Mouse (Mus musculus) adrenal gland, postnatal 25 days (tissue): ENCODE data around the gene Sel1l2. TPM values are rescaled to one million over a fixed set of nuclear protein-coding genes. Genes with fewer than 3 reads are reported as not detected.

Experiments used
- DNase-seq: peaks from one replicate; pipeline ENCODE4 v3.0.0; 2021; ENCODE audit warnings: mixed read lengths
- long read RNA-seq: library from polyadenylated mRNA; stranded (forward); transcript quantifications from one replicate; pipeline ENCODE4 v2.0.0, GENCODE M21; 2021
- total RNA-seq: library from RNA; stranded (reverse); gene quantifications from 2 replicates; pipeline ENCODE4 v1.2.3, GENCODE M21; 2021

Gene Sel1l2
- not detected in 2 replicates for total RNA-seq
- long read RNA-seq, partial matches to known transcripts: 0 of 2 reads
- long read RNA-seq, other reads (novel, unspliced or antisense): 2 of 2 reads

DNA sequence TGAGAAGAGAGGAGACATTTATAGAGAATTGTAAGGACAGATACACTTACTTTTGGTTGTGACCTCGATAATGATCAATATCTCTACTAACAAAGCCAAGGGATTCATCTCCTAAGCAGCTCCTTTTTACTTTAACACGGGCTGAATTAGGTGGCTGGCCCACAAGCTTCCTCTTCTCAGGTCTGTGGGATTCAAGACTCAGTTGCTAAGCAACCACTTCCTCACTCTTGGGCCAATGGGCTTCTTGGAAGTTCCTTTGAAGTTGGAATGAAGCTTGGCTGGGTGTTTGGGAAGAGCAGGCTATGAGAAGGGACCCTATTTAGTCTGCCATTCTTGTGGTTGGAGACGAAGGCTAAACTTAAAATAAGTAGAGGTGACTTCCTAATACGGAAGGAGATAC lies at the start of gene Sel1l2:
TSS of gene Sel1l2 (minus strand) at position 182 of the 400 bp plus-strand sequence.
- DNase-seq: no peak

DNA sequence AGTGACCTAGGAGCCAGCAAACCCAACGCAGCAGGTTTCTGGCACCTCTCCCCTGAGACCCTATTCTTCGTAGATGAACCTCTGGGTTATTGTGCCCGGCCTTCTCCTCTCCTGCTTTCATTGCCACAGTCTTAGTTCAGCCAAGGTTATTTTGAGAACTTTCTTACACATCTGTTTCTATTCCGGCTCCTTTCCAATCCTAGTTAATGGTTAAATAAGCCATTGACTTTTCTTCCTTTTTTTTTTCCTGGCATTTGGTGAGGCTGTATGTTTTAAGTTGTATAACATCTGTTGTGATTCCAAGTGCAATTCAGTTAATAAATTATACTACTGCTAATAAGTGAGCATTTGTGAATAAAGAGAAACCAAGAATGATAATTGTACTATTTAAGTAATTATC lies 49.6 kb upstream of the Sel1l2 start:
- no peak for DNase-seq

DNA sequence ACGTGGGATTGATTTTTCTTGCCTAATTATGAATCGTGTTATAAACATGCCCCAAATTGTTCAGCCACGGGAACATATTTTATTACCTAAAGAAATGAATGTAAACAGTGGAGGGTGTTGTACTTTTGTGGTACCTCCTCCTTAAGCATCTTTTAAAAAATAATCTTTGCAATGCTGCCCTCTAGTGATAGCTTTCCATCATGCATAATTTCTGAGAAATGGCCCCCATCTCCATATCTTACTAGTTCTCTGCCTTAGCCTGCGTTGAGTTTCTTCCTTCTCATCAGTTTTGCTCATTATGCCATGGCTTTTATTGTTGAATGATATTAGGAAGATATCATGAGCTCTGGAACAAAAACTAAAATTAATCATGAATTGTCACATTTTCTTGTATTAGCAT lies 37.8 kb upstream of the Sel1l2 start:
- no peak for DNase-seq

DNA sequence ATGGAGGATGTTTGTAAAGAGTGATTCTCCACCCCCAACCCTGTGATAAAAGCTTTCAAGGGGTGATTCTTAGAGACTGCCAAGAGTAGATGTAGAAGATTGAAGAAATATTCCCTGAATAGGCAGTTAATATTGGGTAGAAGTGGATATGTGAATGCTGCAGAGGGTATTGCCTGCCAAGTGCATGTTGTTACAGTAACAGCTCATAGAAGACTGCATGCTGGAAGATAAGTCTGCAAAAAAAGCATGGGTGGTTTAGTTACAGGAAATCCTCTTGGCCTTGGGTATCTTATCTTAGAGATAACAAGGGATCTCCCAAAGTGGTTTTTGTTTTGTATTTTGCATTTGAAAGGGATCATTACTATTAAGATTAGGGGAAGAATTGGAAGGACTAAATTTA lies 36.3 kb upstream of the Sel1l2 start:
- DNase-seq: no peak

DNA sequence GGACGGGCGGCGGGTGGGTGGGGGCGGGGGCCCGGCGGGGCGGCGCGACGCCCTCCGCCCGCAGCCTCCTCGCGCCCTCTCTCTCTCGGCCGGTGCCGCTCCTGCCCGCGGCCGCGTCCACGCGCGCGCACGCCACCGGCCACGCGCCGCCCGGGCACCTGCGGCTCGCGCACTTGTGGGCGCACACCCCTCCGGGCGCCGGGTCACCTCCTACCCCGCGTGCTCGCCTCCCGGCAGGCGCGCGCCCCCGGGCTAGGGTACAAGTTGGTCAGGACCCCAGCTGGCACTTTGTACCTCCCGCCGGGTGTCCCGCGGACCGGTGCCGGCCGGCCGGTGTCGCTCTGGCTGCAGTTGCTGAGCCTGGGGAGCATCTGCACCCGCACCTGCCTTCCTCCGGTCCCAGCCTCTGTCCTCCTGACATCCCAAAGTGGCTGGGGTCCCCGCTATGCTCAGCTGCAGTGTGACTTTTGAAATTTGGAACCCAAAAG lies 6.3 kb upstream of the Sel1l2 start:
- peak; percentile 38 for DNase-seq

DNA sequence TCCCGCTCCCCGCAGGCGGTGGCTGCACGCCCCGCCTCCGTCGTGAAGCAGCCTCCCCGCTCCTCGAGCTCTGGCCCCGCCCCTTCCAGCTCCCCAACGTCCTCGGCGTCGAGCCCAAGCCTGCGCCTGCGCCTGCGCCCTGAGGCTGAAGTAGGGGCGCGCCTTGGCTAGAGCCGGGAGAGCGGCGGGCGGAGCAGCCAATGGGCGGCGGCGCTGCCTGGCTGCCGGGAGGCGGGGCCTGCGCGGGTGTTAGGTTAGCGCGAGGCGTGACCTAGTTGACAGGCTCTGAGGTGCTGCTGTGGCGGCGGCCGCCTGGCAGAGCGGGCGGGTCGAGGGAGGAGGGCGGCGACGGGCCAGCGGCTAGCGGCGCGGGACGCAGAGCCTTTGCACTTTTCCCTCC lies 5.7 kb upstream of the Sel1l2 start, which contains the start of gene Macrod2:
TSS of gene Macrod2 (plus strand) at position 131 of the 400 bp plus-strand sequence.
- peak; percentile 99 for DNase-seq

DNA sequence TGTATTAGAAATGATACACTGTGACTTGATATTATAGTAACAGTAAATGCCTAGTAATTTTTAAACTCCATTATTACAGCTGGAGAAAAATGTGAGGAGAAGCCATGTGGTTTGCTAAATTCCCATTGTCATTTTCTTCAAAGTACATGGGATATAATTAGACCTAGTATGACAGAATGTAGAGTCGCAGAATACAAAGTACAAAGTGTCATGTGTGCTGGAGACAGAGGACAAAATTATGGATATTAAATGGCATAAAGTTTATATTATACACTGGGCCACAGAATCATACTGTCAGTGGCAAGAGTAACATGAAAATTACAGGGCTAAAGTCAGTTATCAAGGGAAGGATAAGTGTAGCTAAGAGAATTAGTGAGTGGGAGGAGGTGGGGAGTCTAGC lies 24.7 kb downstream of the Sel1l2 start:
- no peak for DNase-seq

DNA sequence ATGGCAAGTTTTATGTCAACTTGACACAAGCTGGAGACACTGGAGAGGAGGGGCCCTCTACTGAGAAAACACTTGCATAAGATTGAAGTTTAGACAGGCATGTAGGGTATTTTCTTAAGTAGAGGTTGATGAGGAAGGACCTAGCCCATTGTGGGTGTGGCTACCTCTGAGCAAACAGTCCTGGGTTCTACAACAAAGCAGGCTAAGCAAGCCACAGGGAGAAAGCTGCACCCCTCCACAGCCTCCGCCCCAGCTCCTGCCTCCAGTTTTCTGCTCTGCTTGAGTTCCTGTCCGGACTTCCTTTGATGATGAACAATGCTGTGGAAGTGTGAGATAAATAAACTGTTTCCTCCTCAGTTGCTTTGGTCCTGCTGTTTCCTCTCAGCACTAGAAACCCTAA lies 29.6 kb downstream of the Sel1l2 start:
- no peak for DNase-seq

DNA sequence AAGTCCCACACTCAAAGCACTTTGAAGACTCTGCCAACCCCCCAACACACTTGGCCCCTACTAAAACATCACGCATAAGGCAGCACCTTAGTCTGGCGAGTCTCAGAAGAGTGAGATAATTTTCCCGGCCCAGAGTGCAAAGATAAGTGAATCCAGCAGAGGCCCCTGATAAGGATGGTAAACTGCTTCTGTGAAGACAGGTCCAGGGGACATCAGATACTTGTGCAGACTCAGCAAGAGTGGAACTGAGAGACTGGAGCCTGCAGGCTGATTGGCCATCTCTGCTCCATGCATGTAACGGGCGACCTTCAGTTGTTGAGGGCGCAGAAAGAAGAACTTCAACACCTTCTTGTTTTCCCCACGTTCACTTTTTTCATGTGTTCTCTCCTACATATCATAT lies 47.1 kb downstream of the Sel1l2 start:
- no peak for DNase-seq

DNA sequence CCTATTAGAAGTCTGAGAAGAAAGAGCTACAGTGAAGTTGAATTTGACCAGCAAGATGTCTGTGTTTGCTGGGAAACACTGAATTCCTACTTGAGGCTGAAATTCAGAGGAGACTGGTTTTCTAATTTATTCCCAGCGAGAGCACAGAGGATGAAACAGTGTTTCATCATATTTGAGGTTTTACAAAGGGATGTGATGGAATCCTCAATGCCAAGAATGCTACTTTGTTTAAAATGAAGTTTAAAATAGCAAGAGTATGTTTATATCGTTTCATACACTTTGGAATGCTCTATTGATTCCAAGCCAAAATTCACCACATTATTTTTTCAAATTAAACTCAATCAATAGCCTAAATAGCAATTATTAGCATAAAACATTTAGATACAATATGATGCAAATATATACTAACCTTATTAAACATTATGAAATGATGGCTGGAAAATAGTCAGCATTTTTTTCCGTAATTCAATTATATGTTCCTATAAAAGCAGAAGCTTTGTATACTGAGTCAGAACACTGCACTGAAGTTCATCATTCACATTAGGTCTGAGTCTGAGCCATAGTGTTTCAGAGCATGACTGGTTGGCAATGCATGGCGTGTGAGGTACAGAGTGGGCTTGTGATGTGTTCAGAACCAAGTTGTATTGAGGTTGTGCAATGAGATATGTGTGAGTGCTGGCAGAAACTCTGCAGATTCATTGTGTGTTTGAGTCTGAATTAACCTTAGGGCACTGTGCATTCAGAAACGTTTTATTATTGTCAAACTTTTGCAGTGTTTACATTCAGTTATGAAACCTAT lies 58.8 kb downstream of the Sel1l2 start:
- DNase-seq: no peak

DNA sequence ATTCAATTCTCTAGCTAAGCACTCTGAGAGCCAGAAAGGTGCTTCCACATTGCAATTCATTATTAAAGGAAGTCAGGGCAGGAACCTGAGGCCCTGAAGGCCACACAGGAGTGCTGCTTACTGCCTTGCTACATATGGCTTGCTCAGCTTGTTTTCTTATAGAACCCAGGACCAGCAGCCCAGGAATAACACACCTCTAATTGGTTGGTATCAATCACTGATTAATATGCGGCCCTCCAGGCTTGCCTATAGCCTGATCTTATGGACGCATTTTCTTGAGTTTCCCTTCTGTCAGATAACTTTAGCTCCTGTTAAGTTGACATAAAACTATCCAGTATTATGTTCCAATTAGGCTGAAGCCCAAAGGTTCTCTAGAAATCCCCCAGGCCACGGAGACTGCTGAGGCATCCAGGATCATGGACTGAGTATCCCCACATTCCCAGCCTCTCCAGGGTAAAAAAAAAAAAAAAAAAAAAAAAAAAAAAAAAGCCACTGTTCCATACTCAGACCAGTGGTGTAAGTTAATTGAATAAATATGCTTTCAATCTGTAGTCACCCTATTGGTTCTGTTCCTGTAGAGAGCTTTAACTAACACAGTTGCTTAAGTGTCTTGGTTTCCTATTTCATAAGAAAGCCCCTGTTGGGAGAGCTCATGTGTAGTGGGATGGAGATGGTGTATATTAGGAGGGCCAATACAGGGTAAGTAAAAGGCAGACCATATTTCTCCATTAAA lies 86.4 kb downstream of the Sel1l2 start:
- DNase-seq: no peak

DNA sequence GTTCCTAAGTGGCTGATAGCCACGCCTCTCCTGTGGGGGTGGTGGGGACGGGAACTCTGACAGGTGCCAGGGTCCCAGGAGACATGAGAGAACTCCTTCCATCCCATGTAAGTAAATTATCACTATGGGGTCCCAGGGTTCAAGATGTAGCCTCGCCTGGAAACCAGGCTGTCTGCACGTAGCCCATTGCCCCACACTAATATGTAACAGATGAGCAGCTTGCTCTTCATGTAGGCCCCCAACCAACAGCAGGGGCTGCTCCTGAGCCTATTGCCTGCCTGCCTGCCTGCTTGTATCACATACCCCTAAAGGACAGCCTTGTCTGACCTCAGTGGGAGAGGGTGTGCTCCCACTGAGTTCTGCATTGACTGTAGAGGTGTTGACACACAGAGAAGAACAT lies 92.4 kb downstream of the Sel1l2 start:
- DNase-seq: no peak

DNA sequence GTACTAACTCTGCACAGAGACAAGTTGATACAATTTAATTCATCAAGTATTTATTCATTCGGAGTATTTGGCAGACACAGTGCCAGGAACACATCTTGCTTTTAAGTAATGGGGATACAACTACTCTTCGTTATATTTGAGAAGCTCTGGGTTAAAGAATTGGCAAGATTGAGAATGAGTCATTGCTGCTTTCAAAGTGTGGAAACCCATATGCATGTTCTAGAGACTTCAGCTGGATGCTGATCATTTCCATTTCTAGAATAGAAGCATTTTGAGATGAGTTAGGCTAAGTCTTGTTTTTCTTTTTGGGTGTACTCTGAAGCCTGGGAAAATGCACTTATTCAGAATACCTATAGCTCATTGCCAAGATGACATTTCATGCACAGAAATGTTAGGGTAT lies 95.7 kb downstream of the Sel1l2 start:
- no peak for DNase-seq

DNA sequence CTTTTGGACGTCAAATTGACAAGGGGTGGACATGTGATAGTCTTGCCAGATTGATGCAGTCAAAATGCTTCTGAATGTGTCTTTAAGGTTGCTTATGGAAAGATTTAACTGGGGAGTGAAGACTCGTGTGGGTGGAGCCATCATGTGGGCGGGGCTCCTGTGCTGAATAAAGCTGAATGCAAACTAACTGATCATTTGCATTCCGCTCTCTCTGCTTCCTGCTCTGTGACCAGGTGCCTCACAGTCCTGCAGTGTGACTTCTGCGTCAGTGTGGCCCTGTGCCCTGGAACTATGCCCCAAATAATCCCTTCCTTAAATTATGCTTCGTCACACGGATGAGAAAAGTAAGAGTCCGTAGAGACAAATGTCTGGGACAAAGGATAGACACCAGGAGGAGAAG lies 108.7 kb downstream of the Sel1l2 start:
- DNase-seq: no peak

DNA sequence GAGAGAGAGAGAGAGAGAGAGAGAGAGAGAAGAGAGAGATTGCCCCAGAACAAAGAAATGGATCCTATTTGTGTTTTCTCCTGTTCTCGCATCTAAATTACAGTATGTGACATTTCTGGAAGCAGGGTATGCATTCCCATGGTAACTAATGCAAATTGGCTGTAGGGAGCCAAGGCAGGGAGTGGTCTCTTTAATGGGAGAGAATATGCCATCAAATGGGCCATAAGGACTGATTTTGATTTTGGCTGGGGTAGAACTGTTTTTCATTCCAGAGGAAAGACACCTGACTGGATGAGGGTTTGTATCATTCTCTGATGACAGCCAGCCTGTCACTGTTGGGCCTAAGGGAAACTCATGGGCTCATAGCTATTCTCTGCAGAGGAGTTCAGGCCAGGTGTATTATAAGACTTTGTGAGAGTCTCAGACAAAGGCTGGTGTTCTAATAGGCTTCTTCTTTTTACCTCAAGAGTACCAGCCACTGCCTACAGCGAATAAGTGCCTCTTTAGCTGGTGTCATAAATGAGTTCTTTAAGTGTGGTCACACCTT lies 133.8 kb downstream of the Sel1l2 start:
- DNase-seq: no peak

DNA sequence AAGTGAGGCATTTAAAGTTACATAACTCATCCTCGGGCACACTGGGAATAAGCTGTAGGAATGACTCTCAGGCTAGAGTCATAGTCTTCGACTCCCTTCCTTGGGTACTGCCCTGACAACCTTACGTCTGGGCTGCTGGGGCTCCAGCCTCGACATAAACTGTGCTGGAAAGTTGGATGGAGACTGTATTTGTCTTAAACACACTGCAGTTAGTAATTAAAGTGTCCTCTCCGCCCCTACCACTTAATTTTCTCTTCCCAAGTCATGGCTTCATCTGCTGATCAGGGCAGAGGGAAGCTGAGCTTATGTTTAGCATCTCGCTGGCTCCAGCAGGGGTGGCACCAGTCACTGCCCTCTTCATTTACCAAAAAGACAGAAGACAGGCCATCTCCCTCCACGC lies 135.2 kb downstream of the Sel1l2 start:
- no peak for DNase-seq

DNA sequence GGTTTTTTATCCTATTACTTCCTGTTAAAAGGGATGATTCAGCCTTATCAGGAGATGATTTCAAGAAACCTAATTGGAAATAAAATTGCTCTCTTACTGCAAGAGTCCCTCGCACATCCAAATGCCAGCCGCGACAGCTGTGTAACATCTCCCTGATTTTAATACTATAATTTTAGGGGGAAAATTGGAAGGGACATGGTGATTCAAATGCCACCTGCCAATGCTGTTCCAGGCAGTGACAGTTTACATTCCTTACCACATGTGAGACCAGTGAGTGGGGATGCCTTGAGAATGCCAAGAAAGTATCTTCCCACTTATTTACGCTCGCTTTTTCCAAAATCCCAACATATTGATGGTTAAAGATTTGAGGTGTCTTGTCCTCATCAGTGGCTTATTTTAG lies 146.4 kb downstream of the Sel1l2 start:
- DNase-seq: no peak

DNA sequence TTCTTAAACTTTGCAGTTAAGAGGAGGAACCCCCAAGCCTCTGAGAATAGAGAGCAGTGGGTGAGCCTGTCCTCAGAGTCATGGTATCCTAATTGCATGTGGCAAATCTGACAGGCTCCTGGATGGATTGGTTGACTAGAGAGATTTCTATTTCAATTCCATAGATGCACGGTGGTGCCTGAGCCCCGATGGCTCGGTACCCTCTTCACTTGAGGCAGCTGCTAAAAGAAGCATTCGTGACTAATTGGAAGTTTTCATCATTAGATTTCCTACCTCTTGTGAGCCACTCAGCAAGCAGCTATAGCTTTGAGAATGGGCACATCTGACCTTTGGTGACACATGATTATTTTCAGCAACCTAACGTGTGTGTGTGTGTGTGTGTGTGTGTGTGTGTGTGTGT lies 147.1 kb downstream of the Sel1l2 start:
- DNase-seq: no peak

DNA sequence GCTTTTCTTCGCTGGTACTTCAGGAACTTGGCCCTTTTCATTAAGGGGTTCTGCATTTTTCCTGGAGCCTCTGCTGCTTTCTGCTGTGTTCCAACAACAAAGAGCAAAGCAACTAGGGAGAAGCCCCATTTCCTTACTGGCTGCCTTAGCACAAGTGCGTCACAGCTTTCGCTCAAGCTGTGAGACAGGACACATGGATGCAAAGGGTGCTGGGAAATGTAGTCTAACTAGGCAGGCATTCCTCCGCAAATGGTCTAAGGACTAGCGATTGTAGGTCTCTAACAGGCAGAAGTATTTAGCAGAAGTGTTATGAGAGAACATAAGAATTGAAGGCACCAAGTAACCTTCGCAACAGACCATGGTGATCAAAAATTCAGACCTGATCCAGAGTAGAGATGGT lies 152.3 kb downstream of the Sel1l2 start:
- no peak for DNase-seq

DNA sequence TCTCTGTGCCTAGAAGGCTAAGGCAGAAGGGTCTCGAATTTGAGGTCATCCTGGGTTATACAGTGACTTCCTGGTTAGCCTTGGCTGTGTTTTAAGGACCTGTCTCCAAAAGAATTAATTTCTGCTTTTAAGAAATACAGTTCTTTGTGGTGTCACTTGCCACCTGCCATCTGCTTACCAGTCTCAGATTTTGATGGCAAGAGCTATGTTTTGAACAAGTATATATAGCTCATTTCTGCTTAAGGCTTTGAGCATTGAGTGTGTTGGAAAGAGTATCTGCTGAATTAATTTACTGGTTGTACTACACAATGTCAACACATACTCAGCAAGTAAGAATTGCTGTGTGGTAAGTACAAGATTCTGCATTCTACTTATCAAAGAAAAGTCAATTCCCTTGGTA lies 159.2 kb downstream of the Sel1l2 start:
- DNase-seq: no peak

DNA sequence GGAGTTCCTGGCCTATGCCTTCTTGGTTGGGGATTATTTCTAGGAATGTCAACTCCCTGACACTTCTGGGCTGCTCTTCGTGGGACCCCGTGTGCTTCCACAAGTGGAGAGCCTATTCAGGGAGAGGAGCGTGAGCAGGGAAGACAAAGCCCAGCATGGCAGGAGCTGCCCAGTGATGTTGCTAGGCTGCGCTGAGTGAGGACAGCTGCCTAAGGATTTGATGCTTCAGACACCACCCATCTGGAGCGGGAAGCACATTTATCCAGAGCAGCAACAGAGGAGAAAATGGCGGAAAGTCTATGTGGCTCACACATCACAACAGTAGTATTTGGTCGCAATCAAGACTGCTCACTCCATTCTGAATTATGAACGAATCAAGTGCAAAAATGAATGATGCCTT lies 169.2 kb downstream of the Sel1l2 start:
- DNase-seq: no peak

DNA sequence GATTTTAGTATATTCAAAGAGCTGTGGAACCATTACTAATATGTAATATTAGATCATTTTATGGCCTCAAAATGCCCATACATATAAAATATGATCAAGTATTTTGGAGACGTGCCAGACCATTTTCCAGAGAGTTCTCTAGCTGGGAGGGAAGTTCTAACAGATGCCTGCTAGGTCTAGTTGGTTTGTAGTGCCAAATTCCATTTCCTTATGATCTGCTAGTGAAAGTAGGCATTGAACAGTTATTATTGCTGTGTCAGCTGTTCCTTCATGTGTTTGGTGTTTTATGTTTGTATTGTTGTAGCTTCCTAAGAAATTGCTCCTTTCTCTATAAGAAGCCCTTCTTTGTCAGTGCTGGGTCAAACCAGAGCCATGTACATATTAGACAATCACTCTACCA lies 173.5 kb downstream of the Sel1l2 start:
- DNase-seq: no peak

DNA sequence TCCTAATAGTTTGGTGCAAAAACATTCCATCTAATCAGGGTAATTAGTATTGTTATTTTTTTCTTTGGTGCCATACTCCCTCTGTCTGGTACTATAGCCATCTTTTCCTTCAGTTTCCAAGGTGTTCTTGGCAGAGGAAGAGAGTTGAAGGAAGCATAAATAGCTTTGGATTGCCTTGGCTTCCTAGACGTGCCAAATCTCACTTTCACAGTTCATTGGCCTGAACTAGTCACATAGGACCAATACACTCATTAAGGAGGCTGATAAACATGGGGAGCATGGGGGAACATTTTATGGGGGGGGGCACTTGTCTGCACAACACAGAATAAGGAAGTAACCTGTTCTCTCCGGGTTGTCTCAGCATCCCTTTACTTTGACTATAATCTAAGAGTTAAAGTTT lies 174.1 kb downstream of the Sel1l2 start:
- DNase-seq: no peak
